Mouse (Mus musculus): Measurements from ENCODE around the gene Tbcel.

DNA sequence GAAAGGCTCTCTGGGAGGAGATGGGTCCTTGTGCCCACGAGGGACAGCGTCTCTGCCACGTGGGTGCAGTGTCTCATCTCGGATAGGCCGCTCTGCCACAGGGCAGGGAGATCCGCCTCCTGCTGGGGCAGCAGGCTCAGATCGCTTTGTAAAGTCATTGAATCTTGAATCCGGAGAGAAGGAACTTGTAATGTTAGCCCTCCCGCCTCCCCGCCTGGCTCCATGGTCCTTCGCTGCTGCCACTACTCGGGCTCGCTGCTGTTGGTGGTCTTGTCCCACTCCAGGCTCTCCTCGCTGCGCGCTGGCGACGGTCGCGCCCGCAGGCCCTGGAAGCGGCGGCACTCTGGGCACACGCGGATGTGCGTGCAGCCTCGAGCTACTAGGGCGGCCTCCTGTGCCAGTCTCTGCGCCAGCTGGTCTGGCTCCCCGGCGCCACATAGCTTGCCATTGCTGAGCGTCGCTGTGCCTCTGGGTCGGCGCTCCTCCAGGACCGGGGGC is 13.0 kb upstream of the Tbcel start:
- TF ChIP-seq CTCF (IDR thresholded peaks at IDR 0.05; ENCODE audit: low read depth, low read length) (no peak), POLR2A (IDR thresholded peaks at IDR 0.05; ENCODE audit: extremely low read depth, insufficient read depth, low read length) (no peak)

All from liver, adult 2 months (tissue).